Mouse (Mus musculus) heart, embryonic 14.5 days (tissue): ENCODE data around the gene Mapk7. TPM values are rescaled to one million over a fixed set of nuclear protein-coding genes. Genes with fewer than 3 reads are reported as not detected.

Experiments used
- ATAC-seq: fragments of 200-750 bp; cut with Nextera tagmentation; 2 replicates; pipeline ENCODE4 v1.8.0; 2017; ENCODE audit warnings: low read depth, moderate TSS enrichment; ENCODE audit not compliant: insufficient number of reproducible peaks, insufficient read depth, low FRiP score
- H3K27ac ChIP-seq, 2 experiments: fragments of 200-500 bp in 1 of 2; fragments of 300-500 bp in 1 of 2; sonication (generic) in 1 of 2; replicated peaks in 1 of 2; 2 replicates each; pipeline ENCODE4 v1.5.1; 2012 to 2014; ENCODE audit warnings: low read depth in 2 of 2, low read length in 2 of 2, control low read depth in 1 of 2, mild to moderate bottlenecking in 1 of 2, mixed read lengths in 1 of 2; ENCODE audit not compliant: control insufficient read depth in 1 of 2, insufficient read depth in 1 of 2
- H3K27me3 ChIP-seq: fragments of 300-500 bp; sonication (generic); 2 replicates; pipeline ENCODE4 v1.6.1; 2014; ENCODE audit warnings: mild to moderate bottlenecking, low read length, control low read depth; ENCODE audit not compliant: control insufficient read depth, insufficient read depth
- H3K36me3 ChIP-seq: fragments of 300-500 bp; sonication (generic); 2 replicates; pipeline ENCODE4 v1.6.1; 2014; ENCODE audit warnings: mild to moderate bottlenecking, control low read depth, low read length, mixed read lengths; ENCODE audit not compliant: control insufficient read depth, insufficient read depth
- H3K4me1 ChIP-seq, 2 experiments: fragments of 200-500 bp in 1 of 2; fragments of 300-500 bp in 1 of 2; sonication (generic) in 1 of 2; 2 replicates each; pipeline ENCODE4 v1.6.1; 2012 to 2014; ENCODE audit warnings: low read length in 2 of 2, control low read depth in 1 of 2, mixed read lengths in 1 of 2; ENCODE audit not compliant: control insufficient read depth in 2 of 2, insufficient read depth in 2 of 2
- H3K4me2 ChIP-seq: fragments of 300-500 bp; sonication (generic); 2 replicates; pipeline ENCODE4 v1.6.1; 2014; ENCODE audit warnings: mild to moderate bottlenecking, low read length
- H3K4me3 ChIP-seq, 2 experiments: fragments of 200-500 bp in 1 of 2; fragments of 300-500 bp in 1 of 2; sonication (generic) in 1 of 2; 2 replicates each; pipeline ENCODE4 v1.5.1; 2012 to 2014; ENCODE audit warnings: low read length in 2 of 2, mild to moderate bottlenecking in 2 of 2, control low read depth in 1 of 2, low read depth in 1 of 2, moderate library complexity in 1 of 2; ENCODE audit not compliant: control insufficient read depth in 1 of 2, insufficient read depth in 1 of 2
- H3K9ac ChIP-seq: fragments of 300-500 bp; sonication (generic); 2 replicates; pipeline ENCODE4 v1.6.1; 2014; ENCODE audit warnings: mild to moderate bottlenecking, low read length
- H3K9me3 ChIP-seq: fragments of 300-500 bp; sonication (generic); 2 replicates; pipeline ENCODE4 v1.6.1; 2016; ENCODE audit warnings: low read length, control low read depth; ENCODE audit not compliant: control insufficient read depth
- WGBS: fragments of 180-500 bp; shearing (Covaris S2); extraction: QIAGEN DNeasy Blood & Tissue Kit; methylation state at CpG from one replicate; pipeline ENCODE4 v1.1.7; 2014; 5-methylcytosine and 5-hydroxymethylcytosine counted together
- polyA plus RNA-seq: library from polyadenylated mRNA; unstranded; fragments of >200 nt; fragmentation: Nextera tagmentation; extraction: Ambion mirVana; gene quantifications from 2 replicates; pipeline ENCODE4 v1.2.1, GENCODE M21; 2014

Gene Mapk7
- polyA plus RNA-seq, 1 experiment from 2014 or later: 23.2 TPM

GRCm38 (mm10) chr11:61476786-61477382 is 17.3 kb downstream of the Mapk7 start:
- no peaks in the 10 kb centered on the region; a peak in 1 of 4 replicates for H3K4me1 ChIP-seq
- H3K4me3 ChIP-seq: no peak overlapping the region; a peak in 1 of 4 replicates
- WGBS: 58% methylated on average over 12 of the region's 12 CpGs
- H3K27me3 ChIP-seq: no peaks in the 10 kb centered on the region
- peak overlapping the region; percentile 23; the same call in 1 of the 2 replicates for H3K4me2 ChIP-seq
- H3K9me3 ChIP-seq: no peaks in the 10 kb centered on the region
- no peak for ATAC-seq
- no peaks in the 10 kb centered on the region for H3K36me3 ChIP-seq
- no peak overlapping the region for H3K9ac ChIP-seq
- H3K27ac ChIP-seq: no peak overlapping the region

GRCm38 (mm10) chr11:61473630-61474029 is 20.6 kb downstream of the Mapk7 start:
- no peak overlapping the region for H3K4me3 ChIP-seq
- no peak overlapping the region for H3K4me2 ChIP-seq
- no peaks in the 10 kb centered on the region for H3K4me1 ChIP-seq
- H3K36me3 ChIP-seq: no peaks in the 10 kb centered on the region
- H3K9me3 ChIP-seq: no peaks in the 10 kb centered on the region
- no peak overlapping the region for H3K27ac ChIP-seq
- whole genome bisulfite sequencing: 82% methylated on average over 4 of the region's 4 CpGs
- ATAC-seq: no peak
- no peaks in the 10 kb centered on the region for H3K27me3 ChIP-seq
- H3K9ac ChIP-seq: no peak overlapping the region

- H3K27me3 ChIP-seq: no peaks in the 10 kb centered on the region
- no peak overlapping the region for H3K27ac ChIP-seq
- no peak for ATAC-seq
- H3K4me1 ChIP-seq: no peaks in the 10 kb centered on the region
- peaks cover 4% of the 10 kb centered on the region; the same call in 1 of the 2 replicates for H3K9me3 ChIP-seq
- H3K4me3 ChIP-seq: no peak overlapping the region
- H3K9ac ChIP-seq: no peak overlapping the region
- H3K4me2 ChIP-seq: no peak overlapping the region
- no peaks in the 10 kb centered on the region for H3K36me3 ChIP-seq
Measured at GRCm38 (mm10) chr11:61470880-61471279, 23.3 kb downstream of the Mapk7 start.

GRCm38 (mm10) chr11:61469317-61469917 is 24.8 kb downstream of the Mapk7 start:
- H3K4me3 ChIP-seq: no peak overlapping the region
- H3K9me3 ChIP-seq: peaks cover 4% of the 10 kb centered on the region; the same call in 1 of the 2 replicates
- no peak overlapping the region for H3K27ac ChIP-seq
- H3K4me1 ChIP-seq: no peaks in the 10 kb centered on the region
- no peak overlapping the region for H3K9ac ChIP-seq
- H3K4me2 ChIP-seq: no peak overlapping the region
- no peaks in the 10 kb centered on the region for H3K36me3 ChIP-seq
- 69% methylated on average over 7 of the region's 7 CpGs for WGBS
- no peak for ATAC-seq
- no peaks in the 10 kb centered on the region for H3K27me3 ChIP-seq

- no peak for ATAC-seq
- WGBS: 57% methylated on average over 4 of the region's 4 CpGs
- H3K27me3 ChIP-seq: no peaks in the 10 kb centered on the region
Measured at GRCm38 (mm10) chr11:61468534-61468933, 25.7 kb downstream of the Mapk7 start.

GRCm38 (mm10) chr11:61465422-61465821 is 28.8 kb downstream of the Mapk7 start:
- H3K9me3 ChIP-seq: peaks cover 4% of the 10 kb centered on the region; the same call in 1 of the 2 replicates
- H3K4me1 ChIP-seq: no peaks in the 10 kb centered on the region
- H3K27ac ChIP-seq: no peak overlapping the region
- H3K4me3 ChIP-seq: no peak overlapping the region
- no peaks in the 10 kb centered on the region for H3K27me3 ChIP-seq
- H3K9ac ChIP-seq: no peak overlapping the region
- H3K4me2 ChIP-seq: no peak overlapping the region
- ATAC-seq: no peak
- H3K36me3 ChIP-seq: no peaks in the 10 kb centered on the region
- WGBS: 61% methylated on average over 4 of the region's 4 CpGs

More at GRCm38 (mm10) chr11:61468534-61468933, 25.7 kb downstream of the Mapk7 start:
- Histone ChIP-seq H3K4me1 (no peaks in the 10 kb centered on the region), H3K36me3 (no peaks in the 10 kb centered on the region), H3K9me3 (peaks cover 4% of the 10 kb centered on the region; the same call in 1 of the 2 replicates), H3K4me2 (no peak overlapping the region), H3K9ac (no peak overlapping the region), H3K27ac (no peak overlapping the region), H3K4me3 (no peak overlapping the region)

GRCm38 (mm10) chr11:61464071-61464470 is 30.1 kb downstream of the Mapk7 start:
- peaks cover 4% of the 10 kb centered on the region; the same call in 1 of the 2 replicates for H3K9me3 ChIP-seq
- no peak overlapping the region for H3K9ac ChIP-seq
- H3K4me1 ChIP-seq: no peaks in the 10 kb centered on the region
- H3K27me3 ChIP-seq: no peaks in the 10 kb centered on the region
- H3K27ac ChIP-seq: no peak overlapping the region
- no peak overlapping the region for H3K4me3 ChIP-seq
- WGBS: 70% methylated on average over 2 of the region's 2 CpGs
- ATAC-seq: no peak
- H3K4me2 ChIP-seq: no peak overlapping the region
- no peaks in the 10 kb centered on the region for H3K36me3 ChIP-seq
